8 mouse cellular contexts compared by ENCODE assay signal in genomic region chr17:78434746-78435145, GRCm38 (mm10). TPM values are rescaled to one million over a fixed set of nuclear protein-coding genes. Genes with fewer than 3 reads are reported as not detected.
A peak's percentile ranks its signal among the peaks of the same experiment; 100 is the strongest.
DNase-seq lines count a peak whose midpoint lies in the region.

No protein-coding gene starts in this region.

- peak; percentile 41 for DNase-seq in layer of hippocampus, adult 11-12 months (ENCODE audit: low spot score)
- DNase-seq in layer of hippocampus, postnatal 14 days (ENCODE audit: low spot score in 2 of 2): no peak
- DNase-seq in CD8-positive naive resting alpha-beta T cell, adult 2 months (ENCODE audit: low read depth in 2 of 2, low spot score in 2 of 2): peak; percentile 57 to 64
- DNase-seq in adrenal gland, adult 8-10 months: peak; percentile 32
- peak; percentile 72 for DNase-seq in embryo, embryonic 10 days (ENCODE audit: low spot score)
- peak; percentile 34 to 65 for DNase-seq in kidney, adult 8-10 months
- DNase-seq in mesoderm, embryonic 11.5 days (ENCODE audit: low read depth, low spot score): peak; percentile 55
- DNase-seq in thymus, postnatal 25 days: peak; percentile 74

RNA-seq across cellular contexts. Expression of gene Fez2, which starts 16.8 kb away (rescaled TPM):
- 10 to 100 TPM; 31.6 to 34.9 TPM for total RNA-seq in layer of hippocampus, postnatal 14 days (2021)
- total RNA-seq in adrenal gland, adult 8-10 months (2022): 10 to 100 TPM; 56.4 to 85.3 (median 72.8) TPM

Comparison
In these comparisons a context has a peak if more than half of its experiments do, and no peak if none do; other contexts are left out.
1. DNase-seq: peak in layer of hippocampus, adult 11-12 months (single experiment), CD8-positive naive resting alpha-beta T cell, adult 2 months (2 of 2), adrenal gland, adult 8-10 months (single experiment), embryo, embryonic 10 days (single experiment), kidney, adult 8-10 months (2 of 2), mesoderm, embryonic 11.5 days (single experiment) and thymus, postnatal 25 days (single experiment); none in layer of hippocampus, postnatal 14 days (0 of 2).